Mouse (Mus musculus) G1E (cell line): ENCODE data around the gene Ccdc158.

ENCODE experiments used
- CTCF ChIP-seq: IDR thresholded peaks from 2 replicates; pipeline ENCODE4 v1.5.1; 2012; ENCODE audit warnings: low read depth, low read length, inconsistent platforms, mixed read lengths
- GATA1 ChIP-seq: IDR thresholded peaks from 2 replicates; pipeline ENCODE4 v1.6.1; 2012; ENCODE audit warnings: borderline replicate concordance, low read length, inconsistent platforms, mixed read lengths
- POLR2AphosphoS5 ChIP-seq: IDR thresholded peaks from 2 replicates; pipeline ENCODE4 v1.6.1; 2012; ENCODE audit warnings: low read depth, low read length, inconsistent platforms; ENCODE audit not compliant: insufficient replicate concordance

- TF ChIP-seq CTCF (no peak), POLR2AphosphoS5 (no peak), GATA1 (no peak)
These were observed 10.8 kb downstream of the Ccdc158 start for GRCm38 (mm10) chr5:92664321-92664720.
